Comparison of ENCODE assay signal across 18 mouse cellular contexts in genomic region chr13:31641517-31641916, GRCm38 (mm10). TPM values are rescaled to one million over a fixed set of nuclear protein-coding genes. Genes with fewer than 3 reads are reported as not detected.
"Had no signal": no experiment of that assay in that cellular context is flagged by ENCODE, and none has a peak within 500 bp of the region (broad histone marks: within the 10 kb centered on the region; RNA-seq: fewer than 3 reads in every experiment).

No protein-coding gene starts in this region.

- H3K4me2 ChIP-seq: neural tube, embryonic 15.5 days; stomach, embryonic 15.5 days had no signal

- H3K4me1 ChIP-seq: neural tube, embryonic 15.5 days; stomach, embryonic 15.5 days had no signal

- H3K4me3 ChIP-seq: neural tube, embryonic 15.5 days; stomach, embryonic 15.5 days had no signal

- H3K27me3 ChIP-seq: neural tube, embryonic 15.5 days; stomach, embryonic 15.5 days had no signal

- H3K9ac ChIP-seq: neural tube, embryonic 15.5 days; stomach, embryonic 15.5 days had no signal

- DNase-seq: retina, postnatal 1 day; right cerebral cortex, adult 18-20 months; right cerebral cortex, postnatal 14 days; right cerebral cortex, postnatal 25 days; right cerebral cortex, postnatal 4 days; spleen, adult 18-20 months; thymus, adult 18-20 months; thymus, adult 2 months; thymus, postnatal 14 days; thymus, postnatal 25 days; thymus, postnatal 36 days; thymus, postnatal 4 days had no signal

- H3K36me3 ChIP-seq: neural tube, embryonic 15.5 days; stomach, embryonic 15.5 days had no signal

- H3K9me3 ChIP-seq: neural tube, embryonic 15.5 days; stomach, embryonic 15.5 days had no signal

- H3K27ac ChIP-seq: neural tube, embryonic 15.5 days; stomach, embryonic 15.5 days; stomach, postnatal 0 days had no signal

RNA-seq across cellular contexts. Expression of gene Foxf2, which starts 15.9 kb away (rescaled TPM):
- total RNA-seq: neutrophil, adult 5-6 weeks had no signal
- polyA plus RNA-seq: testis, adult 2 months; thymus, postnatal 0 days had no signal
